Mouse (Mus musculus) liver, adult 2 months (tissue): ENCODE data around the gene Tent5b. TPM values are rescaled to one million over a fixed set of nuclear protein-coding genes. Genes with fewer than 3 reads are reported as not detected.
A peak's percentile ranks its signal among the peaks of the same experiment; 100 is the strongest.

Source experiments
- DNase-seq: peaks from one replicate; pipeline ENCODE4 v3.0.0-alpha.2; 2011; ENCODE audit warnings: low read depth, low spot score; ENCODE audit errors: extremely low read depth
- H3K27ac ChIP-seq: fragments of 200-500 bp; replicated peaks from 2 replicates; pipeline ENCODE4 v1.5.1; 2012; ENCODE audit warnings: low read depth, mild to moderate bottlenecking, control low read depth, inconsistent platforms, low read length; ENCODE audit not compliant: insufficient read depth
- H3K27me3 ChIP-seq: fragments of 200-500 bp; 2 replicates; pipeline ENCODE4 v1.6.1; 2012; ENCODE audit warnings: mild to moderate bottlenecking, moderate library complexity, low read length, inconsistent platforms; ENCODE audit not compliant: control insufficient read depth, insufficient read depth
- H3K36me3 ChIP-seq: fragments of 200-500 bp; 2 replicates; pipeline ENCODE4 v1.6.1; 2012; ENCODE audit warnings: low read length, inconsistent platforms; ENCODE audit not compliant: control insufficient read depth, insufficient read depth
- H3K4me1 ChIP-seq: fragments of 200-500 bp; 2 replicates; pipeline ENCODE4 v1.6.1; 2011; ENCODE audit warnings: low read length; ENCODE audit not compliant: control insufficient read depth, insufficient read depth
- H3K4me3 ChIP-seq: fragments of 200-500 bp; 2 replicates; pipeline ENCODE4 v1.5.1; 2011; ENCODE audit warnings: low read depth, mild to moderate bottlenecking, control low read depth, low read length, moderate library complexity; ENCODE audit not compliant: insufficient read depth
- H3K79me2 ChIP-seq: fragments of 200-500 bp; 2 replicates; pipeline ENCODE4 v1.6.1; 2012; ENCODE audit warnings: inconsistent platforms, mild to moderate bottlenecking, low read length, moderate library complexity; ENCODE audit not compliant: control insufficient read depth, insufficient read depth
- H3K9ac ChIP-seq: fragments of 200-500 bp; 2 replicates; pipeline ENCODE4 v1.6.1; 2012; ENCODE audit warnings: low read depth, mild to moderate bottlenecking, control low read depth, inconsistent platforms, low read length
- CTCF ChIP-seq: fragments of 200-500 bp; IDR thresholded peaks from 2 replicates; pipeline ENCODE4 v1.5.1; 2011; ENCODE audit warnings: low read depth, low read length, control low read depth
- POLR2A ChIP-seq: fragments of 200-500 bp; IDR thresholded peaks from 2 replicates; pipeline ENCODE4 v1.6.1; 2011; ENCODE audit warnings: low read length, control low read depth; ENCODE audit not compliant: insufficient read depth; ENCODE audit errors: extremely low read depth
- WGBS: fragments of 180-500 bp; shearing (Covaris S2); methylation state at CpG from one replicate; pipeline ENCODE4 v1.1.7; 2018; 5-methylcytosine and 5-hydroxymethylcytosine counted together
- polyA plus RNA-seq: library from polyadenylated mRNA; depleted of rRNA; stranded (reverse); fragments of >200 nt; gene quantifications from 2 replicates; pipeline ENCODE4 v1.2.3, GENCODE M21; 2012
- total RNA-seq: library from RNA; depleted of rRNA; stranded (reverse); fragments of >200 nt; gene quantifications from 2 replicates; pipeline ENCODE4 v1.2.3, GENCODE M21; 2014

The Tent5b gene
- total and polyA plus RNA-seq, 2 experiments, result 0.06 to 0.09 TPM

GRCm38 (mm10) chr4:133473833-133474232 is 6.1 kb upstream of the Tent5b start:
- no peak for DNase-seq
- no peaks in the 10 kb centered on the region for H3K27me3 ChIP-seq
- TF ChIP-seq POLR2A (no peak), CTCF (peak; percentile 7; the same call in 1 of the 2 replicates)
- no peak overlapping the region for H3K4me3 ChIP-seq
- H3K27ac ChIP-seq, result no peak overlapping the region
- WGBS, result 84% methylated on average over 2 of the region's 2 CpGs
- no peak overlapping the region for H3K9ac ChIP-seq
- H3K4me1 ChIP-seq, result no peaks in the 10 kb centered on the region
- no peaks in the 10 kb centered on the region for H3K79me2 ChIP-seq
- H3K36me3 ChIP-seq, result no peaks in the 10 kb centered on the region

GRCm38 (mm10) chr4:133480185-133480537 is 229 bp downstream of the Tent5b start:
- Histone ChIP-seq H3K27me3 (no peaks in the 10 kb centered on the region), H3K9ac (peak overlapping the region; percentile 31; the same call in 1 of the 2 replicates), H3K79me2 (no peaks in the 10 kb centered on the region), H3K27ac (no peak overlapping the region), H3K4me3 (peak overlapping the region; percentile 51; the same call in 1 of the 2 replicates), H3K4me1 (peaks cover 1% of the 10 kb centered on the region; the same call in 1 of the 2 replicates), H3K36me3 (no peaks in the 10 kb centered on the region)
- 5% methylated on average over 33 of the region's 34 CpGs for WGBS
- no peak for DNase-seq
- TF ChIP-seq POLR2A (no peak), CTCF (no peak)

GRCm38 (mm10) chr4:133480754-133481153 is 822 bp downstream of the Tent5b start:
- DNase-seq, result no peak
- Histone ChIP-seq H3K27me3 (no peaks in the 10 kb centered on the region), H3K4me3 (no peak overlapping the region), H3K9ac (no peak overlapping the region), H3K36me3 (no peaks in the 10 kb centered on the region), H3K27ac (no peak overlapping the region), H3K4me1 (peaks cover 1% of the 10 kb centered on the region; the same call in 1 of the 2 replicates), H3K79me2 (no peaks in the 10 kb centered on the region)
- 60% methylated on average over 6 of the region's 6 CpGs for WGBS
- no peak for TF ChIP-seq POLR2A
- TF ChIP-seq CTCF, result no peak

GRCm38 (mm10) chr4:133481488-133481887 is 1.6 kb downstream of the Tent5b start:
- Histone ChIP-seq H3K4me1 (peaks cover 1% of the 10 kb centered on the region; the same call in 1 of the 2 replicates), H3K9ac (no peak overlapping the region), H3K79me2 (no peaks in the 10 kb centered on the region), H3K36me3 (no peaks in the 10 kb centered on the region), H3K27me3 (no peaks in the 10 kb centered on the region), H3K4me3 (no peak overlapping the region), H3K27ac (no peak overlapping the region)
- no peak for DNase-seq
- WGBS, result 56% methylated on average over 4 of the region's 4 CpGs
- no peak for TF ChIP-seq POLR2A
- no peak for TF ChIP-seq CTCF

GRCm38 (mm10) chr4:133482479-133482878 is 2.5 kb downstream of the Tent5b start:
- H3K4me1 ChIP-seq, result peaks cover 1% of the 10 kb centered on the region; the same call in 1 of the 2 replicates
- no peaks in the 10 kb centered on the region for H3K27me3 ChIP-seq
- no peak overlapping the region for H3K4me3 ChIP-seq
- H3K36me3 ChIP-seq, result no peaks in the 10 kb centered on the region
- no peak overlapping the region for H3K9ac ChIP-seq
- no peaks in the 10 kb centered on the region for H3K79me2 ChIP-seq
- WGBS, result 88% methylated on average over 3 of the region's 3 CpGs
- no peak for DNase-seq
- H3K27ac ChIP-seq, result no peak overlapping the region
- TF ChIP-seq POLR2A (no peak), CTCF (no peak)

GRCm38 (mm10) chr4:133484266-133485025 is 4.5 kb downstream of the Tent5b start:
- Histone ChIP-seq H3K4me1 (peaks cover 1% of the 10 kb centered on the region; the same call in 1 of the 2 replicates), H3K36me3 (no peaks in the 10 kb centered on the region), H3K4me3 (no peak overlapping the region), H3K27me3 (no peaks in the 10 kb centered on the region), H3K79me2 (no peaks in the 10 kb centered on the region), H3K27ac (no peak overlapping the region), H3K9ac (no peak overlapping the region; the same call in 1 of the 2 replicates)
- TF ChIP-seq CTCF, result no peak
- no peak for TF ChIP-seq POLR2A
- WGBS, result 19% methylated on average over 22 of the region's 22 CpGs
- no peak for DNase-seq
